Mouse (Mus musculus) heart, adult 11 months (tissue): Measurements from ENCODE around the gene Fmnl1.
A peak's percentile ranks its signal among the peaks of the same experiment; 100 is the strongest.

Source experiments
- DNase-seq: peaks from one replicate; pipeline ENCODE4 v3.0.0; 2022

Gene Fmnl1

GRCm38 (mm10) chr11:103161449-103161848 is 9.5 kb upstream of the Fmnl1 start:
- DNase-seq = peak; percentile 89

GRCm38 (mm10) chr11:103162132-103162531 is 8.8 kb upstream of the Fmnl1 start:
- no peak for DNase-seq

GRCm38 (mm10) chr11:103164391-103164790 is 6.5 kb upstream of the Fmnl1 start:
- DNase-seq = peak; percentile 89

GRCm38 (mm10) chr11:103168690-103169390 is 2.1 kb upstream of the Fmnl1 start:
- DNase-seq = peak; percentile 96

GRCm38 (mm10) chr11:103169664-103170063 is 1.2 kb upstream of the Fmnl1 start:
- peak; percentile 91 for DNase-seq

- DNase-seq = peak; percentile 89
Observed at GRCm38 (mm10) chr11:103170111-103170493, 805 bp upstream of the Fmnl1 start.

- DNase-seq = peak; percentile 95
Observed at GRCm38 (mm10) chr11:103171286-103171620, 346 bp downstream of the Fmnl1 start.

- peak; percentile 97 for DNase-seq
Observed at GRCm38 (mm10) chr11:103171703-103172391, 940 bp downstream of the Fmnl1 start.

- DNase-seq = peak; percentile 92
Observed at GRCm38 (mm10) chr11:103172392-103173040, 1.6 kb downstream of the Fmnl1 start.

- peak; percentile 91 for DNase-seq
Observed at GRCm38 (mm10) chr11:103173041-103173770, 2.3 kb downstream of the Fmnl1 start.

GRCm38 (mm10) chr11:103173771-103174344 is 3.0 kb downstream of the Fmnl1 start:
- DNase-seq = peak; percentile 90

GRCm38 (mm10) chr11:103174411-103174832 is 3.5 kb downstream of the Fmnl1 start:
- DNase-seq = peak; percentile 94

GRCm38 (mm10) chr11:103174891-103175391 is 4.0 kb downstream of the Fmnl1 start:
- peak; percentile 98 for DNase-seq

- DNase-seq = peak; percentile 99
Observed at GRCm38 (mm10) chr11:103175688-103176442, 5.0 kb downstream of the Fmnl1 start.

- no peak for DNase-seq
Observed at GRCm38 (mm10) chr11:103176510-103176909, 5.6 kb downstream of the Fmnl1 start.

GRCm38 (mm10) chr11:103177216-103177615 is 6.3 kb downstream of the Fmnl1 start:
- peak; percentile 95 for DNase-seq

GRCm38 (mm10) chr11:103177815-103178485 is 7.0 kb downstream of the Fmnl1 start:
- peak; percentile 95 for DNase-seq

GRCm38 (mm10) chr11:103178748-103179147 is 7.8 kb downstream of the Fmnl1 start:
- DNase-seq = peak; percentile 92

- DNase-seq = no peak
Observed at GRCm38 (mm10) chr11:103180426-103180825, 9.5 kb downstream of the Fmnl1 start.

- no peak for DNase-seq
Observed at GRCm38 (mm10) chr11:103181349-103181748, 10.4 kb downstream of the Fmnl1 start.

GRCm38 (mm10) chr11:103181911-103182310 is 11.0 kb downstream of the Fmnl1 start:
- DNase-seq = no peak
